Mouse (Mus musculus): ENCODE data around the gene Pcna.
A peak's percentile ranks its signal among the peaks of the same experiment; 100 is the strongest.
"Not testable (repeated sequence)": the region's sequence is repeated elsewhere in the genome, so short reads cannot be mapped to it uniquely, and the experiment has no call there.

Pcna gene

GRCm38 (mm10) chr2:132252542-132253528, at the start of gene Pcna:
Gene Pcna, minus strand, starts transcription at chr2:132253314.
- DNase-seq (ENCODE audit: low spot score in 2 of 2), result peak; percentile 86 to 93

GRCm38 (mm10) chr2:132301436-132301835, 48.3 kb upstream of the Pcna start:
- DNase-seq (ENCODE audit: low spot score in 2 of 2), result no peak

GRCm38 (mm10) chr2:132298250-132298649, 45.1 kb upstream of the Pcna start:
- no peak for DNase-seq (ENCODE audit: low spot score in 2 of 2)

- no peak for DNase-seq (ENCODE audit: low spot score in 2 of 2)
Observed at GRCm38 (mm10) chr2:132293694-132294450, 40.8 kb upstream of the Pcna start.

GRCm38 (mm10) chr2:132292083-132292482, 39.0 kb upstream of the Pcna start:
- no peak for DNase-seq (ENCODE audit: low spot score in 2 of 2)

- DNase-seq (ENCODE audit: low spot score in 2 of 2), result no peak
Observed at GRCm38 (mm10) chr2:132291265-132291664, 38.2 kb upstream of the Pcna start.

GRCm38 (mm10) chr2:132290808-132291207, 37.7 kb upstream of the Pcna start:
- DNase-seq (ENCODE audit: low spot score in 2 of 2), result no peak

- not testable (repeated sequence) for DNase-seq (ENCODE audit: low spot score in 2 of 2)
Observed at GRCm38 (mm10) chr2:132289213-132289612, 36.1 kb upstream of the Pcna start.

- no peak for DNase-seq (ENCODE audit: low spot score in 2 of 2)
Observed at GRCm38 (mm10) chr2:132286376-132287076, 33.4 kb upstream of the Pcna start.

- not testable (repeated sequence) for DNase-seq (ENCODE audit: low spot score in 2 of 2)
Observed at GRCm38 (mm10) chr2:132285722-132286121, 32.6 kb upstream of the Pcna start.

- no peak for DNase-seq (ENCODE audit: low spot score in 2 of 2)
Observed at GRCm38 (mm10) chr2:132284492-132285139, 31.5 kb upstream of the Pcna start.

GRCm38 (mm10) chr2:132283236-132284070, 30.3 kb upstream of the Pcna start:
- no peak for DNase-seq (ENCODE audit: low spot score in 2 of 2)

GRCm38 (mm10) chr2:132282453-132283174, 29.5 kb upstream of the Pcna start:
- DNase-seq (ENCODE audit: low spot score in 2 of 2), result no peak

GRCm38 (mm10) chr2:132281560-132282452, 28.7 kb upstream of the Pcna start:
- no peak for DNase-seq (ENCODE audit: low spot score in 2 of 2)

GRCm38 (mm10) chr2:132280518-132281120, 27.5 kb upstream of the Pcna start:
- DNase-seq (ENCODE audit: low spot score in 2 of 2), result no peak

- DNase-seq (ENCODE audit: low spot score in 2 of 2), result no peak
Observed at GRCm38 (mm10) chr2:132279978-132280377, 26.9 kb upstream of the Pcna start.

- DNase-seq (ENCODE audit: low spot score in 2 of 2), result no peak
Observed at GRCm38 (mm10) chr2:132279336-132279882, 26.3 kb upstream of the Pcna start.

- DNase-seq (ENCODE audit: low spot score in 2 of 2), result no peak
Observed at GRCm38 (mm10) chr2:132278273-132278853, 25.2 kb upstream of the Pcna start.
